Mouse (Mus musculus) ES-Bruce4 (cell line): ENCODE measurements around the gene Enpp7. TPM values are rescaled to one million over a fixed set of nuclear protein-coding genes. Genes with fewer than 3 reads are reported as not detected.

Experiments used
- H3K27ac ChIP-seq: 2 replicates; pipeline ENCODE4 v1.5.1; 2012; ENCODE audit warnings: low read length, inconsistent platforms; ENCODE audit not compliant: insufficient read depth
- H3K27me3 ChIP-seq: 2 replicates; pipeline ENCODE4 v1.6.1; 2012; ENCODE audit warnings: mild to moderate bottlenecking, low read length, inconsistent platforms; ENCODE audit not compliant: control insufficient read depth, poor library complexity, insufficient read depth, severe bottlenecking
- H3K36me3 ChIP-seq: 2 replicates; pipeline ENCODE4 v1.6.1; 2012; ENCODE audit warnings: inconsistent platforms, mild to moderate bottlenecking, low read length, moderate library complexity; ENCODE audit not compliant: control insufficient read depth, poor library complexity, insufficient read depth, severe bottlenecking
- H3K4me1 ChIP-seq: one replicate; pipeline ENCODE4 v1.8.1; 2011; ENCODE audit warnings: low read length; ENCODE audit not compliant: control insufficient read depth, insufficient read depth
- H3K4me3 ChIP-seq: 2 replicates; pipeline ENCODE4 v1.5.1; 2011; ENCODE audit warnings: low read depth, mild to moderate bottlenecking, low read length
- H3K9ac ChIP-seq: 2 replicates; pipeline ENCODE4 v1.6.1; 2012; ENCODE audit warnings: low read depth, mild to moderate bottlenecking, inconsistent platforms; ENCODE audit not compliant: poor library complexity, severe bottlenecking
- H3K9me3 ChIP-seq: replicated peaks from 2 replicates; pipeline ENCODE4 v1.6.1; 2012; ENCODE audit warnings: mild to moderate bottlenecking, low read length, inconsistent platforms; ENCODE audit not compliant: control insufficient read depth, poor library complexity, insufficient read depth, severe bottlenecking
- CTCF ChIP-seq: IDR thresholded peaks from one replicate; pipeline ENCODE4 v1.8.1; 2011; ENCODE audit warnings: low read depth, low read length
- EP300 ChIP-seq: IDR thresholded peaks from 2 replicates; pipeline ENCODE4 v1.6.1; 2011; ENCODE audit warnings: low read depth, low read length; ENCODE audit not compliant: insufficient read depth
- POLR2A ChIP-seq: IDR thresholded peaks from one replicate; pipeline ENCODE4 v1.8.1; 2011; ENCODE audit warnings: low read length; ENCODE audit not compliant: insufficient read depth
- polyA plus RNA-seq: library from polyadenylated mRNA; stranded (reverse); fragments of >200 nt; gene quantifications from 2 replicates; pipeline ENCODE4 v1.2.4, GENCODE M21; 2011; ENCODE audit warnings: low read depth; ENCODE audit not compliant: missing spikeins, insufficient read depth, insufficient read length

Enpp7 gene
- polyA plus RNA-seq, 1 experiment: not detected

- Histone ChIP-seq H3K9ac (no peak overlapping the region), H3K36me3 (no peaks in the 10 kb centered on the region)
- TF ChIP-seq EP300: no peak
- TF ChIP-seq CTCF: no peak
- TF ChIP-seq POLR2A: no peak
Observed at GRCm38 (mm10) chr11:118982593-118983113, 5.3 kb upstream of the Enpp7 start.

GRCm38 (mm10) chr11:118985571-118985970 is 2.4 kb upstream of the Enpp7 start:
- H3K4me3 ChIP-seq: no peak overlapping the region

More at GRCm38 (mm10) chr11:118982593-118983113, 5.3 kb upstream of the Enpp7 start:
- Histone ChIP-seq H3K9me3 (no peaks in the 10 kb centered on the region), H3K4me1 (no peaks in the 10 kb centered on the region), H3K4me3 (no peak overlapping the region), H3K27ac (no peak overlapping the region), H3K27me3 (no peaks in the 10 kb centered on the region)

DNA sequence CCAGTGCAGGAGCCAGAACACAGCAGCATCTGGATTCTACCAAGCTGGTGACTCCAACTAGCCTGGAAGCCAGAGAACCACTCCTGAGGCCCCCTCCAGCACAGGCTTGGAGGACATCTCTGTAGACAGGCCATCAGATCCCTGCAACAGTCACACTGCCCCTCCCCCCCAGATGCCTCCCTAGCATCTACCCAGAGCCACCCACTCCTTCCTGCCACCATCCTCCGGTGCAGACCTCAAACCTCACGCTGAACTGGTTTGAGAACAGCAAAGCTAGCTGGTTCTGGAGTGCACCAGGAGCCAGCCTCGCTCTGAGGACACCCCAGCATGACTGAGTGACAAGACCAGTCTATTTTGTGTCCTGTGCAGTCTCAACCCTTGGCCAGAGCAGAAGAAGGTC is 4.8 kb downstream of the Enpp7 start:
- no peak overlapping the region for H3K27ac ChIP-seq
- H3K4me1 ChIP-seq: no peaks in the 10 kb centered on the region
- H3K27me3 ChIP-seq: no peaks in the 10 kb centered on the region
- H3K4me3 ChIP-seq: no peak overlapping the region
- no peaks in the 10 kb centered on the region for H3K36me3 ChIP-seq
- H3K9me3 ChIP-seq: no peaks in the 10 kb centered on the region
- TF ChIP-seq CTCF: no peak
- no peak for TF ChIP-seq POLR2A
- TF ChIP-seq EP300: no peak
- H3K9ac ChIP-seq: no peak overlapping the region

More at GRCm38 (mm10) chr11:118985571-118985970, 2.4 kb upstream of the Enpp7 start:
- no peaks in the 10 kb centered on the region for H3K27me3 ChIP-seq
- TF ChIP-seq CTCF (no peak), EP300 (no peak), POLR2A (no peak)
- no peaks in the 10 kb centered on the region for H3K9me3 ChIP-seq
- H3K4me1 ChIP-seq: no peaks in the 10 kb centered on the region
- H3K36me3 ChIP-seq: no peaks in the 10 kb centered on the region
- H3K27ac ChIP-seq: no peak overlapping the region
- no peak overlapping the region for H3K9ac ChIP-seq

GRCm38 (mm10) chr11:118995448-118995847 is 7.5 kb downstream of the Enpp7 start:
- H3K27ac ChIP-seq: no peak overlapping the region
- H3K9ac ChIP-seq: no peak overlapping the region
- TF ChIP-seq CTCF: no peak
- H3K4me1 ChIP-seq: no peaks in the 10 kb centered on the region
- H3K36me3 ChIP-seq: no peaks in the 10 kb centered on the region
- H3K9me3 ChIP-seq: no peaks in the 10 kb centered on the region
- H3K27me3 ChIP-seq: no peaks in the 10 kb centered on the region
- no peak overlapping the region for H3K4me3 ChIP-seq

DNA sequence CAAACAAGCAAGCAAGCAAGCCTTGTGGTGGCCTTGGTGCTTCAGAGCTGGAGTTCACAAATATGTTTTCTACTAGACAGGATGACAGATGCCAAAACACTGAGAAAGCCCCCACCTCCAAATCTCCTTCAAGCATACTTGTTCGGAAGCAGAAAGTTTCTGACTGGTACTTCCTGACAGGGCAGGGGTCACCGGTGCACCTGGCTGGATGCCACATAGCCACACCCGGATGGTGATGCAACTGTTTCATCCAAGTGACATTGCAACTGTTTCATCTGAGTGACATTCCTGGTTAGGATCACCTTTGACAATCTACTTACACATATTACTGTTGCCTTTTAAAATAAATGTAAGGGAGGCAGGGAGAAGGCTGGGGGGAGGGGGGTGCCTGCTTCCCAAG is 9.2 kb downstream of the Enpp7 start:
- Histone ChIP-seq H3K4me3 (no peak overlapping the region), H3K27ac (no peak overlapping the region), H3K9me3 (no peaks in the 10 kb centered on the region), H3K27me3 (no peaks in the 10 kb centered on the region), H3K4me1 (no peaks in the 10 kb centered on the region), H3K36me3 (no peaks in the 10 kb centered on the region), H3K9ac (no peak overlapping the region)
- TF ChIP-seq CTCF (no peak), EP300 (no peak), POLR2A (no peak)

- no peaks in the 10 kb centered on the region for H3K36me3 ChIP-seq
- H3K4me3 ChIP-seq: peak overlapping the region; percentile 43
- H3K27me3 ChIP-seq: no peaks in the 10 kb centered on the region
- TF ChIP-seq POLR2A (no peak), CTCF (peak; percentile 78)
- no peaks in the 10 kb centered on the region for H3K9me3 ChIP-seq
- no peaks in the 10 kb centered on the region for H3K4me1 ChIP-seq
- no peak overlapping the region for H3K9ac ChIP-seq
- H3K27ac ChIP-seq: no peak overlapping the region
Observed at GRCm38 (mm10) chr11:118998540-118999265, 10.7 kb downstream of the Enpp7 start.
